Mouse (Mus musculus): ENCODE measurements around the gene Ppp1r9b.
"Not testable (repeated sequence)": the region's sequence is repeated elsewhere in the genome, so short reads cannot be mapped to it uniquely, and the experiment has no call there.

The Ppp1r9b gene

GRCm38 (mm10) chr11:94996984-94997383, 6.1 kb downstream of the Ppp1r9b start:
- in situ Hi-C loops (cut with MboI, MseI), result loop anchor here (10.0 kb wide), 1 partner anchor 62 kb away; the partner anchor contains the start of gene Col1a1

GRCm38 (mm10) chr11:94997596-94997995, 6.8 kb downstream of the Ppp1r9b start:
- in situ Hi-C loops (cut with MboI, MseI), result loop anchor here (10.0 kb wide), 1 partner anchor 63 kb away; the partner anchor contains the start of gene Col1a1

- in situ Hi-C loops (cut with MboI, MseI), result loop anchor here (10.0 kb wide), 1 partner anchor 63 kb away; the partner anchor contains the start of gene Col1a1
Observed at GRCm38 (mm10) chr11:94998041-94998531, 7.3 kb downstream of the Ppp1r9b start.

DNA sequence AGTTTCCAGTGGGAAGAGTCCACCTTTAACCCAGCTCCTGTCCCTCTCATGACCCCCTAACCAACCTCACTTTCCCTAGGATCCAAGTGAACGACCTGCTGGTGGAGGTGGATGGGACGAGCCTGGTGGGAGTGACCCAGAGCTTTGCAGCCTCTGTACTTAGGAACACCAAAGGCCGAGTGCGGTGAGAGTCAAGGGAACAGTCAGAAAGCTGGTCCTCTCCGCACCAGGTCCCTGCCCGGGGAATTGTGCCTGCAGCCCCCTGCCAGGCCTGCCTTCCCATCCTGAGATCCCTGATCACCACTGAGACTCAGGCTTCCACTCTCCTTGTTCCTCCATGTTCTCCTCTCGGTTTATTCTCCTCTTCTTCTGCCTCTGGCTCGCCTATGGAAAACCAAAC, 9.3 kb downstream of the Ppp1r9b start:
- in situ Hi-C loops (cut with MboI, MseI), result no loop called here

DNA sequence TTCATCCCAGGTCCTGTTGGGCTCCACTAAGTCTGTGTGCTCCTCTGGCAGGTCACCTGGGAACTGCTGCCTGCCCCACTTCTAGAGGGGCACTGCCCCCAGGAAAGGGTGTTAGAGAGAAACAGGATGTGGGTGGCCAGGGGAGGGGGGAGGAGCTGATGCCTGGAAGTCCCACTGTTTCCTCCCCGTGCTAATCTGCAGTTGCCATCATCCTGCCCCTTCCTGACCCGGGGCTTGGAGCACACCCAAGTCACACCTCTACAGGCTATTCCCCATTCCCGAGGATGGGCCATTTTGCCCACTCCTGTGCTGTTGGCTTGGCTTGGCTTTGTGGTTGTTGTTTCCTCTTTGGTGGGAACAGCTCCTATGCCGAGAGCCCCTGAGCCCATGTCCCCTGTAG, 9.7 kb downstream of the Ppp1r9b start:
- in situ Hi-C loops (cut with MboI, MseI), result no loop called here

DNA sequence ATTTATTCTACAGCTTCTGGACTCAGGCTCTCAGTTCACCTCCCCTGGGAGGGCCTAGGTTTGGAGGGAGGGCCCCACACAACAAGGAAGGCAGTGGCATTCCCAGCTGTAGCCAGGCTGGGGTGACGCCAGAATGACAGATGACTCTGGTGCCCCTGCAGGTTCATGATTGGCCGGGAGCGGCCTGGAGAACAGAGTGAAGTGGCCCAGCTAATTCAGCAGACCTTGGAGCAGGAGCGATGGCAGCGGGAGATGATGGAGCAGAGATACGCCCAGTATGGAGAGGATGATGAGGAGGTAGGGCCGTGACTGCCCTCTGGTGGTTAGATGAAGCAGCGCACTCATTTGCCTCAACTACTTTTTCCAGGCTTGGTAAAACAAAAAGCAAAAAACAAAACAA, 10.2 kb downstream of the Ppp1r9b start:
- in situ Hi-C loops (cut with MboI, MseI), result no loop called here

DNA sequence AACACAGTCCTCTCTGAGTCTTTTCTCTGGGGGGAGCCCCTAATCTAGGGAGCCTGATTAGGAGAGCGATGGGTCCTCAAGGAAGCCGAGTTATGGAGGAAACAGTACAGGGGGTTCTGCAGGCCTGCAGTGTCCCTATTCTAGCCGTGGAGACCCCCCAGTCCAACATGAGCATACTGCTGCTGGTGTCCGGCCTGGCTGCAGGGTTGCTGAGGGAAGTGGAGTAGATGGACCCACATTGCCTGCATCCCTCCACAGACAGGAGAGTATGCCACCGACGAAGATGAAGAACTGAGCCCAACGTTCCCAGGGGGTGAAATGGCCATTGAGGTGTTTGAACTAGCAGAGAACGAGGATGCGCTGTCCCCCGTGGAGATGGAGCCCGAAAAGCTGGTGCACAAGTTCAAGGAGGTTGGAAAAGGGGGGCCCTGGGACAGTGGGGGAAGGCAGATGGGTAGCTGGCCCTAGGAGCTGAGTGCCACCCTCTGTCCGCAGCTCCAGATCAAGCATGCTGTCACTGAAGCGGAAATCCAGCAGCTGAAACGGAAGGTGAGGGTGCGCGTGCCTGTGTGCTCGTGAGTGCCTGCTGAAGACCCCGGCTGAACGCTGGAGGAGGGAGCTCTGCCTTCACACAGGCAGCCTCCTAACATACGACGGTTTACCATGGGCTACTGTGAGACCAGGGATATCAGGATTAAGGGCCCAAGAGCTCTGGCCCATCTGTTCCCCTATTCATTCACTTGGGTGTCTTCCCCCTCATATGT, 10.9 kb downstream of the Ppp1r9b start:
- in situ Hi-C loops (cut with MboI, MseI), result no loop called here

DNA sequence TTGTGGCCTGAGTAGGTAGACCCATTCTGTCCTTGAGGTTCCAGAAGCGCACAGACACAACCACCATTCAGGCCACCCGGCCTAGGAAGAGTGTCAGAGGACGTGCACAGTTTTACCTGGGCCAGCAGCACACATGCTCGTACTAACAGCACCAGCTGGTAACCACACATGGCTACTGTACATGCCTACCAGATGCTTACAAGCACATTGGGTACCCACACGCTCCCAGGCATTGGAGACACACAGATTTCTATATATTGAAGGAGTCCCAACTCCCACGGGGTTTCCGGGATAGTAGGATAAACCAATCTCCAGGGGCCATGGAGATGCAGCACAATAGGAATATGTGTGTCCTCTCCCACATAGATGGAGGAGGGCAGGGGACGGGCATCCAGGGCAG, 11.9 kb downstream of the Ppp1r9b start:
- in situ Hi-C loops (cut with MboI, MseI), result no loop called here

DNA sequence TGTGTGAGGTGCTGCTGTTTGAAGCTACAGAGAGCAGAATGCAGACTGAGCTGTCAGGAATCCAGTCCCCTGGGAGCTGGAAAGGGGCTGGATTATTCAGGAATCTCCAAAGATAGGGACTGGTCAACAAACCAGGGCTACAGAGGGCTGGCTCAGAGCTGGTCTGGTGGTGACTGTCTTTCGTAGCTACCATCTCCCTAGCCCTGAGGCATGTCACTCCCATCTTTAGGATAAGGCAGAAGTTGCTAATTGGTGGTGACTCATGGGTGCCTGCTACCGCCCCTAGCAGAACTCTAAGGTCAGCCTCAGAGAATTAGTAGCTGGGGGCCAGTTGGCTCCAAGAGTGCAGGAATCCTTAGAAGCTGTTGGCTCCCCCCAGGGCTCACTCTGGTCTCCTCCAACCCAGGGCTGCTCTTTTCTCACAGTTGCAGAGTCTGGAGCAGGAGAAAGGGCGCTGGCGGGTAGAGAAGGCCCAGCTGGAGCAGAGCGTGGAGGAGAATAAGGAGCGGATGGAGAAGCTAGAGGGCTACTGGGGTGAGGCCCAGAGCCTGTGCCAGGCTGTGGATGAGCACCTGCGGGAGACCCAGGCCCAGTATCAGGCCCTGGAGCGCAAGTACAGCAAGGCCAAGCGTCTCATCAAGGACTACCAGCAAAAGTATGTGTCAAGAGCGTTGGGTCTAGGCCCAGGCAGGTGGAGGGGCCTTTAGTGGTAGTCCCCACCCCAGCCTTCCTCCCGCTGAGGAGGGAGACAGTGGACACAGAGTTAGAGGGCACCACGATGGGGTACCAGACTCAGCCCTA, 13.5 kb downstream of the Ppp1r9b start:
- in situ Hi-C loops (cut with MboI, MseI), result no loop called here

DNA sequence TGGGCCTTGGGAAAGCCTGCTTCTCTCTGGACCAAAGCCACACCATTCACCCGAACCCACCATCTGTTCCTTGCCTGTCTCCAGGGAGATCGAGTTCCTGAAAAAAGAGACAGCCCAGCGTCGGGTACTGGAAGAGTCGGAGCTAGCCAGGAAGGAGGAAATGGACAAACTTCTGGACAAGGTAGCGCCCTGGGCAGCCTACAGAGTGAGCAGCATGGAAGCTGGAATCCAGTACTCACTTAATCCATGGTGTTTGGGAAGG, 14.0 kb downstream of the Ppp1r9b start:
- in situ Hi-C loops (cut with MboI, MseI), result no loop called here

GRCm38 (mm10) chr11:95006038-95006437, 15.2 kb downstream of the Ppp1r9b start:
- in situ Hi-C loops (cut with MboI, MseI), result no loop called here

GRCm38 (mm10) chr11:95006525-95007219, 15.8 kb downstream of the Ppp1r9b start:
- in situ Hi-C loops (cut with MboI, MseI), result no loop called here

DNA sequence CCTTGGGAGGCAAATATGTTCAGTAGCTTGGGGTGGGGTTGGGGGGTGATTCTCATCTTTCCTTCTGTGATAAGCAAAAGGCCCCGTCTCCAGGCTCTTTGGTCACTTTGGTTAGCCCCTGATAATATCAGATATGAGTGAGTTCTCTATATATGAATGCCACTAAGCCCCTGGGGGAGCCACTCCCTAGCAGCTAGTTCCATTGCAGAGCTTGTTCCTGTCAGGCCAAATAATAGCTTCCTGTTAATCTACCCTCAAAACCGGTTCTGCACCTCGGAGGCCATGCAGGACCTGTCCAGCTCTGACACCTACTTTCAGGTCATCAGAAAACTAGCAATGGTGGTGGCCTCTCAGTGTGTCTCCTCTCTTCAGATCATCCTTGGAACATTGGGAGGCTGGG, 16.6 kb downstream of the Ppp1r9b start:
- in situ Hi-C loops (cut with MboI, MseI), result no loop called here

- in situ Hi-C loops (cut with MboI, MseI), result no loop called here
Observed at GRCm38 (mm10) chr11:95008661-95009628, 18.1 kb downstream of the Ppp1r9b start.

- in situ Hi-C loops (cut with MboI, MseI), result no loop called here
Observed at GRCm38 (mm10) chr11:95009629-95010014, 18.8 kb downstream of the Ppp1r9b start, which contains the start of gene Samd14. Gene Samd14 (plus strand): TSS chr11:95009879.

DNA sequence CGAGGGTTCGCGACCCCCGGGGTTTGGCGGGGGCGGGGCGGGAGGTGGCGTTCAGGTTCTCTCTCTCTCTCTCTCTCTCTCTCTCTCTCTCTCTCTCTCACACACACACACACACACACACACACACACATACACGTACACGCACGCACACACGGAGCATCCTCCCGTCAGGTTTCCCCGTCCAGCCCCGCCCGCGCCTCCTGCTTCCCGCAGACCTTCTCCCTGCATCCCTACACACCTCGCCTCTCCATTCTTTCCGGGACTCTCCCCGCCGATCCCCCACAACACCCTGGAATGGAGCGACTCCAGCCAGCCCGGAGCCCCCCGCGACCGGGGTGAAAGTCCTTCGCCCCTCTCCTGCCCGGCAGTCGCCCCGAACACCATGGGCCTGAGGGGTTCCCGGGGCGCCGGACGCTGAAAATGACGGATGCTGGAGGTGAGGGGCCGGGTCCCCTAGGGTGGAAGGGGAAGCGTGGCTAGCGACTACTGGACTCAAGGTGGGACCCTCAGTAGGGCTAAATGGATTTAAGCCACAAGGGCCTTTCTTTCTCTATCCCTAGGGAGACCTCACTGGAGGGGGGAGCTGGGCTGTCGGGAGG, 19.4 kb downstream of the Ppp1r9b start:
- in situ Hi-C loops (cut with MboI, MseI), result no loop called here

DNA sequence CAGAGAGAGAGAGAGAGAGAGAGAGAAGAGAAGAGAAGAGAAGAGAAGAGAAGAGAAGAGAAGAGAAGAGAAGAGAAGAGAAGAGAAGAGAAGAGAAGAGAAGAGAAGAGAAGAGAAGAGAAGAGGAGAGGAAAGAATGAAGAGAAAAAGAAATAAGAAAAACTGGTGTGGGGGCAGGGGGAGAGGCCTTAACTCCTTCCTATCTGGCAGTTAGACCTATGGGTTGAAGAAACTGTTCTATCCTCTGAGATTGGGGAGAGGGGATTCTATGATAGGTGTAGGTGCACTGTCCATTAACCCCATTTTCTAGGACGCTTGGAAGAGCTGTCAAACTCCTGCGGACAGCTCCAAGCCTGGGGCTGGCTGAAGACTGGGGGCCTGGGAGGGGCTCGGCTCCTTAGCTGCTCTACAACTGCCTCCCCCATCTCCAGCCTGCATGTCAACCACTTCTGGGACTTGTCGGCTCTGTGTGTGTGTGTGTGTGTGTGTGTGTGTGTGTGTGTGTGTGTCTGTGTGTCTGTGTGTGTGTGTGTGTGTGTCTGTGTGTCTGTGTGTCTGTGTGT, 20.1 kb downstream of the Ppp1r9b start:
- in situ Hi-C loops (cut with MboI, MseI), result not testable (repeated sequence)

- in situ Hi-C loops (cut with MboI, MseI), result no loop called here
Observed at GRCm38 (mm10) chr11:95011416-95011815, 20.6 kb downstream of the Ppp1r9b start.

DNA sequence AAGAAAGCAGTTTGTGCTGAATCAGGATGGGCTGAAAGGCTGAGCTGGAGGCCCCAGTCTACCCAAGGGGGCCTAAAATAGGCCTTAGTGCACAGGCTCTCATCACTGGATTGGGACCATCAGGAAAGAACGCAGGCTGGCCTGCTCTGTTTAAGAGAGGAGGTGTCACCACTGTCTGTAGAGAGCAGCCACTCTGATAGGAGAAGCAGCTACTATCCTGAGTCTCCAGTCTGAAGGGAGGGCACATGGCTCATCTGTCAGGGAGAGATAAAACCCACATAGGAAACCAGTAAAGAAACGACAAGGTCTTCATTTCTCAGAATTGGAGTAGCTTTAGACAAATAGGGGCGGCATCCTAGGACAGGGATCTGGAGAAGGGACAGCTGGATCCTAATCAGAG, 21.2 kb downstream of the Ppp1r9b start:
- in situ Hi-C loops (cut with MboI, MseI), result no loop called here

DNA sequence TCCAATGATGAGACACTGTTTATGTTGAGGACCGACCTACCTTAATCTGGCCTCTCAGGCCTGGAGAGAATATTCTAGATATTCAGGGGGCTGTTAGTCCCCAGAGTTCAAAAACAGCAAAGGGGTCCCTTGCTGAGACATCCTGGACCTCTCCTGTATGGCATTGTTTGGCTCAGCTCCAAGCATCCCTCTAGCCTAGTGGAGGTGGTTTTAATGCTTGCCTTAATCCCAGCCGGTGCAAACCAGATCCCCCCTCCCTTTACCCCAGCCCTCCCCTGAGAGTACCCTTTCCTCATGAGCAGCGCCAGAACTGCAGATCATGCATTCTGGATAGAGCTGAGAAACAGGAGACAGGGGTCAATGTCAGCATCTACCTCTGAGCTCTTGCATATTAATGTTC, 21.7 kb downstream of the Ppp1r9b start:
- in situ Hi-C loops (cut with MboI, MseI), result no loop called here
